Mouse (Mus musculus): Measurements from ENCODE around the gene Cgref1. TPM values are rescaled to one million over a fixed set of nuclear protein-coding genes. Genes with fewer than 3 reads are reported as not detected.

The Cgref1 gene
- 10 to 100 TPM; 15.0 to 16.2 TPM for total RNA-seq (2021)
- long read RNA-seq, transcript Cgref1-201 (6 exons, 1,442 nt) = major isoform, 20 of 22 reads
- long read RNA-seq, partial matches to known transcripts = 0 of 22 reads
- long read RNA-seq, other reads (novel, unspliced or antisense) = 2 of 22 reads

- peak; percentile 55 to 73 for DNase-seq (ENCODE audit: low spot score in 2 of 2)
Measured at GRCm38 (mm10) chr5:30944956-30945781, at the start of gene Cgref1. Gene Cgref1, minus strand, starts transcription at chr5:30945591.

GRCm38 (mm10) chr5:30994074-30994473 is 48.7 kb upstream of the Cgref1 start:
- DNase-seq (ENCODE audit: low spot score in 2 of 2) = peak in 1 of 2 experiments; percentile 15

GRCm38 (mm10) chr5:30992980-30993676 is 47.7 kb upstream of the Cgref1 start:
- peak in 1 of 2 experiments; percentile 13 for DNase-seq (ENCODE audit: low spot score in 2 of 2)

GRCm38 (mm10) chr5:30982357-30982756 is 37.0 kb upstream of the Cgref1 start:
- DNase-seq (ENCODE audit: low spot score in 2 of 2) = peak; percentile 26 to 70

- DNase-seq (ENCODE audit: low spot score in 2 of 2) = no peak
Measured at GRCm38 (mm10) chr5:30974870-30975656, 29.7 kb upstream of the Cgref1 start.

- no peak for DNase-seq (ENCODE audit: low spot score in 2 of 2)
Measured at GRCm38 (mm10) chr5:30969440-30969839, 24.0 kb upstream of the Cgref1 start.

- DNase-seq (ENCODE audit: low spot score in 2 of 2) = no peak
Measured at GRCm38 (mm10) chr5:30968416-30968815, 23.0 kb upstream of the Cgref1 start, which contains the start of gene Tcf23. Gene Tcf23, plus strand, starts transcription at chr5:30968662.

- no peak for DNase-seq (ENCODE audit: low spot score in 2 of 2)
Measured at GRCm38 (mm10) chr5:30966189-30966588, 20.8 kb upstream of the Cgref1 start.

GRCm38 (mm10) chr5:30963916-30964315 is 18.5 kb upstream of the Cgref1 start:
- DNase-seq (ENCODE audit: low spot score in 2 of 2) = no peak

- DNase-seq (ENCODE audit: low spot score in 2 of 2) = no peak
Measured at GRCm38 (mm10) chr5:30961545-30962505, 16.4 kb upstream of the Cgref1 start.

- DNase-seq (ENCODE audit: low spot score in 2 of 2) = no peak
Measured at GRCm38 (mm10) chr5:30960814-30961213, 15.4 kb upstream of the Cgref1 start.

GRCm38 (mm10) chr5:30959966-30960501 is 14.6 kb upstream of the Cgref1 start, which contains the start of gene Preb:
Gene Preb, minus strand, starts transcription at chr5:30960361.
- DNase-seq (ENCODE audit: low spot score in 2 of 2) = peak; percentile 99

- DNase-seq (ENCODE audit: low spot score in 2 of 2) = no peak
Measured at GRCm38 (mm10) chr5:30959198-30959854, 13.9 kb upstream of the Cgref1 start.

- DNase-seq (ENCODE audit: low spot score in 2 of 2) = no peak
Measured at GRCm38 (mm10) chr5:30957891-30958290, 12.5 kb upstream of the Cgref1 start.

- no peak for DNase-seq (ENCODE audit: low spot score in 2 of 2)
Measured at GRCm38 (mm10) chr5:30955751-30956150, 10.4 kb upstream of the Cgref1 start.

- DNase-seq (ENCODE audit: low spot score in 2 of 2) = no peak
Measured at GRCm38 (mm10) chr5:30954556-30954955, 9.2 kb upstream of the Cgref1 start.

- no peak for DNase-seq (ENCODE audit: low spot score in 2 of 2)
Measured at GRCm38 (mm10) chr5:30954065-30954464, 8.7 kb upstream of the Cgref1 start.

GRCm38 (mm10) chr5:30952551-30952950 is 7.2 kb upstream of the Cgref1 start:
- no peak for DNase-seq (ENCODE audit: low spot score in 2 of 2)

- no peak for DNase-seq (ENCODE audit: low spot score in 2 of 2)
Measured at GRCm38 (mm10) chr5:30951706-30952105, 6.3 kb upstream of the Cgref1 start.

Measured in layer of hippocampus, adult 18-20 months (tissue).